Comparison of ENCODE assay signal across 8 mouse cellular contexts in genomic region chr2:34938269-34939208, GRCm38 (mm10). TPM values are rescaled to one million over a fixed set of nuclear protein-coding genes. Genes with fewer than 3 reads are reported as not detected.
DNase-seq lines count a peak whose midpoint lies in the region; ATAC-seq lines count a peak whose summit lies in the region.

No protein-coding gene starts in this region.

- no peaks in the 10 kb centered on the region for H3K9me3 ChIP-seq in forebrain, embryonic 14.5 days (replicated peaks; ENCODE audit: control insufficient read depth, low read length)

- no peaks in the 10 kb centered on the region for H3K4me1 ChIP-seq in forebrain, embryonic 14.5 days (ENCODE audit: control insufficient read depth, insufficient read depth, low read length)

- intact Hi-C loops in left cerebral cortex, postnatal 4 days (cut with DNase I), result no loop called here
- intact Hi-C loops in left cerebral cortex, postnatal 14 days (cut with DNase I), result no loop called here

- WGBS in forebrain, embryonic 14.5 days, result 81% methylated on average over 8 of the region's 8 CpGs

- peak; percentile 86 for ATAC-seq in common myeloid progenitor, adult 5-6 weeks (replicated peaks; ENCODE audit: low read depth, poor library complexity, severe bottlenecking)
- no peak for ATAC-seq in forebrain, embryonic 14.5 days

- H3K27me3 ChIP-seq in forebrain, embryonic 14.5 days (replicated peaks; ENCODE audit: control insufficient read depth, insufficient read depth, low read length), result no peaks in the 10 kb centered on the region

- peak; percentile 53 for DNase-seq in left cerebral cortex, postnatal 4 days
- DNase-seq in left cerebral cortex, adult 11 months (ENCODE audit: low spot score), result no peak
- DNase-seq in heart, postnatal 4 days, result peak; percentile 63
- DNase-seq in thymus, postnatal 10 days (ENCODE audit: low spot score in 2 of 2), result peak; percentile 50 to 57
- no peak for DNase-seq in layer of hippocampus, adult 18-20 months (ENCODE audit: low spot score in 2 of 2)
- no peak for DNase-seq in forebrain, embryonic 14.5 days (ENCODE audit: low spot score)
- DNase-seq in left cerebral cortex, postnatal 14 days (ENCODE audit: low spot score in 2 of 2), result no peak

- no peak overlapping the region for H3K27ac ChIP-seq in forebrain, embryonic 14.5 days (ENCODE audit: low read depth, low read length)

- H3K4me2 ChIP-seq in forebrain, embryonic 14.5 days (ENCODE audit: low read length), result no peak overlapping the region

- no peaks in the 10 kb centered on the region for H3K36me3 ChIP-seq in forebrain, embryonic 14.5 days (ENCODE audit: control insufficient read depth, insufficient read depth, low read length)

- H3K9ac ChIP-seq in forebrain, embryonic 14.5 days (ENCODE audit: low read length), result no peak overlapping the region

- no peak overlapping the region for H3K4me3 ChIP-seq in forebrain, embryonic 14.5 days (ENCODE audit: low read depth, low read length)

RNA-seq across cellular contexts. Expression of gene Traf1, which starts 23.0 kb away (rescaled TPM):
- total RNA-seq in left cerebral cortex, postnatal 4 days (2021), result 1 to 10 TPM; 1.1 to 2.6 TPM
- 0.69 and 1.3 TPM in 2 replicates for total RNA-seq in common myeloid progenitor, adult 5-6 weeks (2017)
- 1 to 10 TPM in 1 of 2 experiments, under 1 TPM in 1; 0.41 to 1.7 TPM for total RNA-seq in heart, postnatal 4 days (2021)
- total RNA-seq in layer of hippocampus, adult 18-20 months (2021), result 1 to 10 TPM; 4.5 to 6.2 TPM
- 0.42 and 0.76 TPM in 2 replicates for polyA plus RNA-seq in forebrain, embryonic 14.5 days (2014; fragmentation: Nextera tagmentation; extraction: Ambion mirVana)
- total RNA-seq in left cerebral cortex, postnatal 14 days (2021), result under 1 TPM; 0.59 to 0.78 TPM

RNA-seq across cellular contexts. Expression of gene Phf19, which starts 24.7 kb away (rescaled TPM):
- 1 to 10 TPM; 2.3 to 4.5 TPM for total RNA-seq in left cerebral cortex, postnatal 4 days (2021)
- total RNA-seq in common myeloid progenitor, adult 5-6 weeks (2017), result 5.8 and 9.6 TPM in 2 replicates
- total RNA-seq in heart, postnatal 4 days (2021), result 1 to 10 TPM; 6.2 to 6.6 TPM
- under 1 TPM; 0.87 to 0.99 TPM for total RNA-seq in layer of hippocampus, adult 18-20 months (2021)
- polyA plus RNA-seq in forebrain, embryonic 14.5 days (2014; fragmentation: Nextera tagmentation; extraction: Ambion mirVana), result 4.7 and 6.2 TPM in 2 replicates
- under 1 TPM; 0.68 to 0.82 TPM for total RNA-seq in left cerebral cortex, postnatal 14 days (2021)

Comparison
In these comparisons a context has a peak if more than half of its experiments do, and no peak if none do; other contexts are left out.
1. DNase-seq: peak in left cerebral cortex, postnatal 4 days (single experiment), heart, postnatal 4 days (single experiment) and thymus, postnatal 10 days (2 of 2); none in left cerebral cortex, adult 11 months (single experiment), layer of hippocampus, adult 18-20 months (0 of 2), forebrain, embryonic 14.5 days (single experiment) and left cerebral cortex, postnatal 14 days (0 of 2).